Comparison of ENCODE assay signal across 10 mouse cellular contexts in the genomic region with DNA sequence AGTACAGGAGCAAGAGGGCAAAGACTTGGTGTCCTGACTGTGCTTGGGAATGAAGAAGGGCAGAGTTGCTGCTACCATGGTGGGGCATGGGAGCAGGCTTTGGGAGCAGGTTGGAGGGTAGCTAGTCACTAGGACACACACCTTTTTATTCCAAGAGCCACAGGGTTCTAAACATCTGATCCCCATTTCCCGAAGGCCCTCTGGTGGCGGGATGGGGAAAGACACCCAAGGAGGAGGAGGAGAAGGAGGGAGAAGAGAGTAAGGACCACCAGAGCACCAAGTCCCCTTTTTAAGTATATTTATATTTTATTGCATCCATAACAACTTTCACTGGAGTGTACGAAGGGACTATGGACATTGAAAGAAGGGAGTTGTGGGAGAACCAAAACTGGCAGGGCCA. TPM values are rescaled to one million over a fixed set of nuclear protein-coding genes. Genes with fewer than 3 reads are reported as not detected.
DNase-seq lines count a peak whose midpoint lies in the region; ATAC-seq and TF ChIP-seq lines count a peak whose summit lies in the region.
"Had no signal": no experiment of that assay in that cellular context is flagged by ENCODE, and none has a peak within 500 bp of the region (broad histone marks: within the 10 kb centered on the region; RNA-seq: fewer than 3 reads in every experiment).

No protein-coding gene starts in this region.

- DNase-seq in forebrain, embryonic 10.5 days (ENCODE audit: extremely low spot score, low spot score) = peak; percentile 44
- peak; percentile 77 for DNase-seq in cerebellum, adult 9-11 months
- peak; percentile 27 for DNase-seq in kidney, postnatal 0 days (ENCODE audit: low spot score)
- DNase-seq in lung, postnatal 0 days (ENCODE audit: low spot score) = peak; percentile 12
- peak; percentile 11 to 18 for DNase-seq in thymus, postnatal 36 days

- H3K4me3 ChIP-seq in forebrain, embryonic 10.5 days = no peak overlapping the region
- no peak overlapping the region for H3K4me3 ChIP-seq in forebrain, embryonic 13.5 days
- no peak overlapping the region for H3K4me3 ChIP-seq in midbrain, embryonic 12.5 days
- no peak overlapping the region for H3K4me3 ChIP-seq in midbrain, embryonic 15.5 days
- H3K4me3 ChIP-seq in kidney, postnatal 0 days (replicated peaks; ENCODE audit: low read depth, low read length) = no peak overlapping the region
- no peak overlapping the region for H3K4me3 ChIP-seq in lung, postnatal 0 days (ENCODE audit: low read depth, low read length)
- H3K4me3 ChIP-seq: heart, embryonic 15.5 days; neural tube, embryonic 12.5 days had no signal

- H3K27ac ChIP-seq in forebrain, embryonic 10.5 days = no peak overlapping the region
- H3K27ac ChIP-seq in forebrain, embryonic 13.5 days = no peak overlapping the region
- H3K27ac ChIP-seq in midbrain, embryonic 12.5 days (replicated peaks) = no peak overlapping the region
- H3K27ac ChIP-seq in midbrain, embryonic 15.5 days = no peak overlapping the region
- no peak overlapping the region for H3K27ac ChIP-seq in kidney, postnatal 0 days
- H3K27ac ChIP-seq in lung, postnatal 0 days (ENCODE audit: low read length) = no peak overlapping the region
- H3K27ac ChIP-seq: heart, embryonic 15.5 days; neural tube, embryonic 12.5 days had no signal

- no peak overlapping the region for H3K4me2 ChIP-seq in forebrain, embryonic 13.5 days
- no peak overlapping the region for H3K4me2 ChIP-seq in midbrain, embryonic 12.5 days (replicated peaks)
- no peak overlapping the region for H3K4me2 ChIP-seq in midbrain, embryonic 15.5 days
- no peak overlapping the region for H3K4me2 ChIP-seq in kidney, postnatal 0 days (ENCODE audit: low read length)
- no peak overlapping the region for H3K4me2 ChIP-seq in lung, postnatal 0 days (replicated peaks; ENCODE audit: low read depth, low read length)
- H3K4me2 ChIP-seq: heart, embryonic 15.5 days; neural tube, embryonic 12.5 days had no signal

- no peaks in the 10 kb centered on the region for H3K9me3 ChIP-seq in forebrain, embryonic 10.5 days
- H3K9me3 ChIP-seq in forebrain, embryonic 13.5 days (replicated peaks) = no peaks in the 10 kb centered on the region
- no peaks in the 10 kb centered on the region for H3K9me3 ChIP-seq in midbrain, embryonic 12.5 days
- H3K9me3 ChIP-seq in midbrain, embryonic 15.5 days = no peaks in the 10 kb centered on the region
- H3K9me3 ChIP-seq in kidney, postnatal 0 days (replicated peaks; ENCODE audit: low read length) = no peaks in the 10 kb centered on the region
- H3K9me3 ChIP-seq in lung, postnatal 0 days (ENCODE audit: low read length) = no peaks in the 10 kb centered on the region
- H3K9me3 ChIP-seq: heart, embryonic 15.5 days; neural tube, embryonic 12.5 days had no signal

- no peaks in the 10 kb centered on the region for H3K27me3 ChIP-seq in forebrain, embryonic 10.5 days (ENCODE audit: poor library complexity, severe bottlenecking)
- no peaks in the 10 kb centered on the region for H3K27me3 ChIP-seq in forebrain, embryonic 13.5 days
- no peaks in the 10 kb centered on the region for H3K27me3 ChIP-seq in midbrain, embryonic 12.5 days
- no peaks in the 10 kb centered on the region for H3K27me3 ChIP-seq in midbrain, embryonic 15.5 days (replicated peaks)
- no peaks in the 10 kb centered on the region for H3K27me3 ChIP-seq in kidney, postnatal 0 days (ENCODE audit: insufficient read depth, low read length)
- no peaks in the 10 kb centered on the region for H3K27me3 ChIP-seq in lung, postnatal 0 days (replicated peaks; ENCODE audit: insufficient read depth, low read length)
- H3K27me3 ChIP-seq: heart, embryonic 15.5 days; neural tube, embryonic 12.5 days had no signal

- TF ChIP-seq EP300 in lung, postnatal 0 days (IDR thresholded peaks at IDR 0.05) = no peak

- 20% methylated on average over 3 of the region's 3 CpGs for WGBS in forebrain, embryonic 10.5 days
- 19% methylated on average over 3 of the region's 3 CpGs for WGBS in forebrain, embryonic 13.5 days
- 10% methylated on average over 3 of the region's 3 CpGs for WGBS in midbrain, embryonic 12.5 days
- WGBS in midbrain, embryonic 15.5 days = 15% methylated on average over 3 of the region's 3 CpGs
- 17% methylated on average over 3 of the region's 3 CpGs for WGBS in kidney, postnatal 0 days
- 13% methylated on average over 3 of the region's 3 CpGs for WGBS in lung, postnatal 0 days

- ATAC-seq in forebrain, embryonic 13.5 days = no peak
- ATAC-seq in midbrain, embryonic 12.5 days (ENCODE audit: low FRiP score, low read depth) = 0 out of 2 replicates have a peak, but pooled peaks have one; percentile 30
- no peak for ATAC-seq in midbrain, embryonic 15.5 days (replicated peaks)
- ATAC-seq in kidney, postnatal 0 days (replicated peaks; ENCODE audit: low FRiP score, low read depth) = no peak
- ATAC-seq in lung, postnatal 0 days = no peak

- H3K36me3 ChIP-seq in forebrain, embryonic 10.5 days (replicated peaks) = no peaks in the 10 kb centered on the region
- no peaks in the 10 kb centered on the region for H3K36me3 ChIP-seq in forebrain, embryonic 13.5 days (ENCODE audit: poor library complexity, severe bottlenecking)
- H3K36me3 ChIP-seq in midbrain, embryonic 12.5 days = no peaks in the 10 kb centered on the region
- H3K36me3 ChIP-seq in midbrain, embryonic 15.5 days (replicated peaks) = no peaks in the 10 kb centered on the region
- no peaks in the 10 kb centered on the region for H3K36me3 ChIP-seq in kidney, postnatal 0 days (ENCODE audit: insufficient read depth, low read length)
- H3K36me3 ChIP-seq in lung, postnatal 0 days (ENCODE audit: insufficient read depth, low read length) = no peaks in the 10 kb centered on the region
- H3K36me3 ChIP-seq: heart, embryonic 15.5 days; neural tube, embryonic 12.5 days had no signal

- H3K9ac ChIP-seq in forebrain, embryonic 13.5 days = no peak overlapping the region
- H3K9ac ChIP-seq in midbrain, embryonic 12.5 days (replicated peaks) = no peak overlapping the region
- H3K9ac ChIP-seq in midbrain, embryonic 15.5 days = no peak overlapping the region
- H3K9ac ChIP-seq in kidney, postnatal 0 days (ENCODE audit: low read depth, low read length) = no peak overlapping the region
- no peak overlapping the region for H3K9ac ChIP-seq in lung, postnatal 0 days (replicated peaks; ENCODE audit: low read depth)
- H3K9ac ChIP-seq: heart, embryonic 15.5 days; neural tube, embryonic 12.5 days had no signal

- TF ChIP-seq CTCF in kidney, postnatal 0 days (IDR thresholded peaks at IDR 0.05; ENCODE audit: low read depth) = peak; percentile 75
- peak; percentile 74 for TF ChIP-seq CTCF in lung, postnatal 0 days (IDR thresholded peaks at IDR 0.05)

- H3K4me1 ChIP-seq in forebrain, embryonic 10.5 days = peaks cover 19% of the 10 kb centered on the region
- H3K4me1 ChIP-seq in forebrain, embryonic 13.5 days = no peaks in the 10 kb centered on the region
- H3K4me1 ChIP-seq in midbrain, embryonic 12.5 days = no peaks in the 10 kb centered on the region
- H3K4me1 ChIP-seq in midbrain, embryonic 15.5 days = no peaks in the 10 kb centered on the region
- H3K4me1 ChIP-seq in kidney, postnatal 0 days (replicated peaks; ENCODE audit: insufficient read depth, low read length) = no peaks in the 10 kb centered on the region
- H3K4me1 ChIP-seq in lung, postnatal 0 days (ENCODE audit: insufficient read depth, low read depth, low read length) = no peaks in the 10 kb centered on the region
- H3K4me1 ChIP-seq: heart, embryonic 15.5 days; neural tube, embryonic 12.5 days had no signal

RNA-seq across cellular contexts. Expression of a gene that starts 57.0 kb away (rescaled TPM):
- polyA plus RNA-seq in forebrain, embryonic 10.5 days (2016; fragmentation: Nextera tagmentation; extraction: Ambion mirVana) = 14.8 TPM in 2 replicates
- polyA plus RNA-seq in forebrain, embryonic 13.5 days (2015; fragmentation: Nextera tagmentation; extraction: Ambion mirVana) = 22.9 and 24.6 TPM in 2 replicates
- 43.3 TPM in 2 replicates for polyA plus RNA-seq in midbrain, embryonic 12.5 days (2016; fragmentation: Nextera tagmentation; extraction: Ambion mirVana)
- polyA plus RNA-seq in midbrain, embryonic 15.5 days (2015; fragmentation: Nextera tagmentation; extraction: Ambion mirVana) = 32.0 and 33.5 TPM in 2 replicates
- polyA plus RNA-seq in kidney, postnatal 0 days (2015; fragmentation: Nextera tagmentation; extraction: Ambion mirVana) = 15.1 and 16.3 TPM in 2 replicates
- polyA plus RNA-seq in lung, postnatal 0 days (2015; fragmentation: Nextera tagmentation; extraction: Ambion mirVana) = 9.9 and 11.9 TPM in 2 replicates

Comparison
In these comparisons a context has a peak if more than half of its experiments do, and no peak if none do; other contexts are left out.
1. DNase-seq: peak in every context shown above with its lines; median percentile 77 in cerebellum, adult 9-11 months; 44 in forebrain, embryonic 10.5 days; 27 in kidney, postnatal 0 days; 14 in thymus, postnatal 36 days; 12 in lung, postnatal 0 days.